Mouse (Mus musculus) heart, embryonic 10.5 days (tissue): ENCODE results near the gene Gm14288. TPM values are rescaled to one million over a fixed set of nuclear protein-coding genes. Genes with fewer than 3 reads are reported as not detected.
"Not testable (repeated sequence)": the region's sequence is repeated elsewhere in the genome, so short reads cannot be mapped to it uniquely, and the experiment has no call there.

Experiments used
- DNase-seq: peaks from one replicate; pipeline ENCODE4 v3.0.0-alpha.2; 2017; ENCODE audit warnings: low spot score
- H3K27ac ChIP-seq: fragments of 300-500 bp; sonication (generic); 2 replicates; pipeline ENCODE4 v1.5.1; 2016; ENCODE audit warnings: mild to moderate bottlenecking
- H3K27me3 ChIP-seq: fragments of 300-500 bp; sonication (generic); 2 replicates; pipeline ENCODE4 v1.6.1; 2016; ENCODE audit warnings: mild to moderate bottlenecking; ENCODE audit not compliant: poor library complexity, insufficient read depth, severe bottlenecking
- H3K36me3 ChIP-seq: fragments of 300-500 bp; sonication (generic); 2 replicates; pipeline ENCODE4 v1.6.1; 2016; ENCODE audit warnings: mild to moderate bottlenecking, moderate library complexity
- H3K4me1 ChIP-seq: fragments of 300-500 bp; sonication (generic); 2 replicates; pipeline ENCODE4 v1.6.1; 2016; ENCODE audit warnings: mild to moderate bottlenecking
- H3K4me3 ChIP-seq: fragments of 300-500 bp; sonication (generic); 2 replicates; pipeline ENCODE4 v1.5.1; 2016; ENCODE audit warnings: mild to moderate bottlenecking, moderate library complexity
- H3K9me3 ChIP-seq: fragments of 300-500 bp; sonication (generic); 2 replicates; pipeline ENCODE4 v1.6.1; 2016; ENCODE audit warnings: mild to moderate bottlenecking, moderate library complexity
- WGBS: fragments of 180-500 bp; shearing (Covaris S2); methylation state at CpG from one replicate; pipeline ENCODE4 v1.1.7; 2016; 5-methylcytosine and 5-hydroxymethylcytosine counted together
- polyA plus RNA-seq: library from polyadenylated mRNA; unstranded; fragments of >200 nt; fragmentation: Nextera tagmentation; extraction: Ambion mirVana; gene quantifications from 2 replicates; pipeline ENCODE4 v1.2.1, GENCODE M21; 2016

Gm14288 gene
- polyA plus RNA-seq = 3.4 and 7.4 TPM in 2 replicates

DNA sequence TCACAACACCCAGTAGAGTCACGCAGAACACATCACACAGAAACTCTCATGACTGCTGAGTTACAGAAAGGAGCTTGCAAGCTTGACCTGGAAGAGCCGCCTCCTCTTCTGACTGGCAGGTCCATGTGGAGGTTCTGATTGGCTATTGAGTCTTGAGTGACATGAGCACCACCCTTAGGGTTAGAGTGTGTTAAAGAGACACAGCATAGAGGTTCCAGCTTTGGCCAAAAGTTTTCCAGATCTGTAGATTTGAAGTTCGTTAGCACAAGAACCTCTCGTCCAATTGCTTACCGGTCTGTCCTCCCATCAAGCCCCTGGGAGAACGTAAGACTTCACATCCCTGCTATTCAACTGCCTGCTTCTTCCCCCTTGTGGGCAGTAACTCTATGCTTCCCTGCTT is at the start of gene Gm14288:
Gene Gm14288 (minus strand): TSS at position 101 of the 400 bp plus-strand sequence.
- H3K36me3 ChIP-seq, DNase-seq, H3K9me3 ChIP-seq, H3K27me3 ChIP-seq, H3K4me3 ChIP-seq, H3K27ac ChIP-seq, H3K4me1 ChIP-seq: not testable (repeated sequence)
- WGBS = no CpG with 5 or more reads among the region's 6 CpGs

- not testable (repeated sequence) for H3K36me3 ChIP-seq, H3K4me1 ChIP-seq, H3K27ac ChIP-seq, DNase-seq, H3K9me3 ChIP-seq, H3K27me3 ChIP-seq, H3K4me3 ChIP-seq
- WGBS = no CpG with 5 or more reads among the region's 2 CpGs
Observed at GRCm38 (mm10) chr2:175741237-175741636, 59.7 kb downstream of the Gm14288 start, which contains the start of gene Gm2007. TSS of gene Gm2007 (plus strand) at chr2:175741537.

Other genes with a start within 250 kb of the Gm14288 start
- gene Gm11007, start 157.1 kb downstream of the Gm14288 start, polyA plus RNA-seq = not detected in 2 replicates
- 16.0 and 18.8 TPM in 2 replicates for gene Zfp969, start 97.4 kb downstream of the Gm14288 start, polyA plus RNA-seq
- gene Gm2007, start 59.6 kb downstream of the Gm14288 start, polyA plus RNA-seq = not detected in 2 replicates
- 18.8 and 22.2 TPM in 2 replicates for gene Gm6710, start 68.1 kb upstream of the Gm14288 start, polyA plus RNA-seq
- 2.2 and 3.5 TPM in 2 replicates for gene Zfp966, start 130.0 kb upstream of the Gm14288 start, polyA plus RNA-seq
- gene Gm2026, start 164.2 kb upstream of the Gm14288 start, polyA plus RNA-seq = 25.0 and 25.4 TPM in 2 replicates